Mouse (Mus musculus) stomach, postnatal 0 days (tissue): ENCODE results near the gene Htr6.

ENCODE experiments used
- CTCF ChIP-seq: IDR thresholded peaks from 2 replicates; pipeline ENCODE4 v1.5.1; 2016; ENCODE audit warnings: antibody characterized with exemption, low read depth, mild to moderate bottlenecking, moderate library complexity
- EP300 ChIP-seq: optimal IDR thresholded peaks from 2 replicates; pipeline ENCODE3; 2016; ENCODE audit warnings: antibody characterized with exemption

GRCm38 (mm10) chr4:139116356-139117063 lies 41.1 kb upstream of the Htr6 start:
- TF ChIP-seq CTCF (no peak), EP300 (no peak)
